ENCODE assay signal across 8 mouse cellular contexts in genomic region chr4:116708791-116709390, GRCm38 (mm10). TPM values are rescaled to one million over a fixed set of nuclear protein-coding genes. Genes with fewer than 3 reads are reported as not detected.
A peak's percentile ranks its signal among the peaks of the same experiment; 100 is the strongest.
DNase-seq lines count a peak whose midpoint lies in the region; ATAC-seq and TF ChIP-seq lines count a peak whose summit lies in the region.

No protein-coding gene starts in this region.

- TF ChIP-seq CTCF in layer of hippocampus, adult 2 months (conservative IDR thresholded peaks at IDR 0.05) = no peak

- H3K4me2 ChIP-seq in hindbrain, embryonic 12.5 days (replicated peaks) = peak overlapping the region; percentile 70

- H3K27me3 ChIP-seq in hindbrain, embryonic 12.5 days = no peaks in the 10 kb centered on the region

- peak overlapping the region; percentile 55 for H3K4me3 ChIP-seq in layer of hippocampus, adult 2 months
- peak overlapping the region; percentile 60 for H3K4me3 ChIP-seq in hindbrain, embryonic 12.5 days

- H3K27ac ChIP-seq in layer of hippocampus, adult 2 months = peak overlapping the region; percentile 36; the same call in 1 of the 2 replicates
- no peak overlapping the region for H3K27ac ChIP-seq in hindbrain, embryonic 12.5 days

- WGBS in hindbrain, embryonic 12.5 days = 4% methylated on average over 9 of the region's 9 CpGs

- peaks cover 15% of the 10 kb centered on the region for H3K4me1 ChIP-seq in hindbrain, embryonic 12.5 days

- H3K36me3 ChIP-seq in hindbrain, embryonic 12.5 days = peaks cover 3% of the 10 kb centered on the region; the same call in 1 of the 2 replicates

- no peaks in the 10 kb centered on the region for H3K9me3 ChIP-seq in hindbrain, embryonic 12.5 days (replicated peaks)

- H3K9ac ChIP-seq in hindbrain, embryonic 12.5 days = peak overlapping the region; percentile 65

- peak; percentile 49; the same call in 1 of the 2 replicates for ATAC-seq in hindbrain, embryonic 12.5 days (ENCODE audit: low FRiP score)
- peak; percentile 27 for ATAC-seq in megakaryocyte-erythroid progenitor cell, adult 5-6 weeks (replicated peaks; ENCODE audit: low FRiP score, low TSS enrichment, poor library complexity, severe bottlenecking)
- no peak; the same call in 1 of the 2 replicates for ATAC-seq in cerebellum, adult (ENCODE audit: insufficient number of reproducible peaks, low FRiP score, low TSS enrichment)

- DNase-seq in layer of hippocampus, adult 2 months (ENCODE audit: low spot score in 2 of 2) = no peak
- no peak for DNase-seq in layer of hippocampus, adult 18-20 months (ENCODE audit: low spot score in 2 of 2)
- peak; percentile 38 for DNase-seq in c-Kit-positive CD71-positive TER-119-negative erythroid progenitor cells, embryonic 14.5 days (ENCODE audit: low read depth)
- no peak for DNase-seq in layer of hippocampus, adult 11-12 months (ENCODE audit: low spot score)
- no peak for DNase-seq in gastrocnemius, adult 8-10 months (ENCODE audit: low spot score in 2 of 2)

RNA-seq across cellular contexts. Expression of gene Ccdc163, which starts 0.6 kb away (rescaled TPM):
- total RNA-seq in layer of hippocampus, adult 2 months (2021) = 1 to 10 TPM; 3.9 to 6.0 TPM
- 1 to 10 TPM; 4.6 to 7.8 TPM for total RNA-seq in layer of hippocampus, adult 18-20 months (2021)
- 22.4 and 23.6 TPM in 2 replicates for polyA plus RNA-seq in hindbrain, embryonic 12.5 days (2016; fragmentation: Nextera tagmentation; extraction: Ambion mirVana)
- total RNA-seq in megakaryocyte-erythroid progenitor cell, adult 5-6 weeks (2014; fragmentation: Nextera tagmentation) = 47.0 and 68.3 TPM in 2 replicates
- 10.8 and 16.3 TPM in 2 replicates for total RNA-seq in megakaryocyte-erythroid progenitor cell, adult 5-6 weeks (2017)
- total RNA-seq in gastrocnemius, adult 8-10 months (2022) = 1 to 10 TPM; 1.2 to 2.2 (median 1.7) TPM

RNA-seq across cellular contexts. Expression of gene Mmachc, which starts 0.7 kb away (rescaled TPM):
- 10 to 100 TPM; 16.4 to 20.8 TPM for total RNA-seq in layer of hippocampus, adult 2 months (2021)
- 10 to 100 TPM; 17.0 TPM for total RNA-seq in layer of hippocampus, adult 18-20 months (2021)
- 26.0 and 26.2 TPM in 2 replicates for polyA plus RNA-seq in hindbrain, embryonic 12.5 days (2016; fragmentation: Nextera tagmentation; extraction: Ambion mirVana)
- total RNA-seq in megakaryocyte-erythroid progenitor cell, adult 5-6 weeks (2014; fragmentation: Nextera tagmentation) = 26.8 and 30.1 TPM in 2 replicates
- 25.7 and 26.4 TPM in 2 replicates for total RNA-seq in megakaryocyte-erythroid progenitor cell, adult 5-6 weeks (2017)
- total RNA-seq in gastrocnemius, adult 8-10 months (2022) = 10 to 100 TPM; 30.4 to 34.6 (median 33.3) TPM

RNA-seq across cellular contexts. Expression of gene Tesk2, which starts 11.9 kb away (rescaled TPM):
- 1 to 10 TPM; 4.2 to 4.8 TPM for total RNA-seq in layer of hippocampus, adult 2 months (2021)
- total RNA-seq in layer of hippocampus, adult 18-20 months (2021) = 1 to 10 TPM; 3.7 TPM
- polyA plus RNA-seq in hindbrain, embryonic 12.5 days (2016; fragmentation: Nextera tagmentation; extraction: Ambion mirVana) = 6.9 and 7.4 TPM in 2 replicates
- total RNA-seq in megakaryocyte-erythroid progenitor cell, adult 5-6 weeks (2014; fragmentation: Nextera tagmentation) = 2.7 and 4.1 TPM in 2 replicates
- 2.1 and 2.6 TPM in 2 replicates for total RNA-seq in megakaryocyte-erythroid progenitor cell, adult 5-6 weeks (2017)
- 1 to 10 TPM; 1.6 to 1.9 (median 1.7) TPM for total RNA-seq in gastrocnemius, adult 8-10 months (2022)

RNA-seq across cellular contexts. Expression of gene Prdx1, which starts 23.5 kb away (rescaled TPM):
- 100 to 1,000 TPM; 143 to 151 TPM for total RNA-seq in layer of hippocampus, adult 2 months (2021)
- total RNA-seq in layer of hippocampus, adult 18-20 months (2021) = 100 to 1,000 TPM; 153 to 155 TPM
- 731 and 767 TPM in 2 replicates for polyA plus RNA-seq in hindbrain, embryonic 12.5 days (2016; fragmentation: Nextera tagmentation; extraction: Ambion mirVana)
- total RNA-seq in megakaryocyte-erythroid progenitor cell, adult 5-6 weeks (2014; fragmentation: Nextera tagmentation) = 158 and 208 TPM in 2 replicates
- total RNA-seq in megakaryocyte-erythroid progenitor cell, adult 5-6 weeks (2017) = 268 and 287 TPM in 2 replicates
- total RNA-seq in gastrocnemius, adult 8-10 months (2022) = 100 to 1,000 TPM; 247 to 330 (median 264) TPM

RNA-seq across cellular contexts. Expression of gene Akr1a1, which starts 57.4 kb away (rescaled TPM):
- 100 to 1,000 TPM; 376 to 387 TPM for total RNA-seq in layer of hippocampus, adult 2 months (2021)
- 100 to 1,000 TPM; 395 to 397 TPM for total RNA-seq in layer of hippocampus, adult 18-20 months (2021)
- polyA plus RNA-seq in hindbrain, embryonic 12.5 days (2016; fragmentation: Nextera tagmentation; extraction: Ambion mirVana) = 566 and 569 TPM in 2 replicates
- total RNA-seq in megakaryocyte-erythroid progenitor cell, adult 5-6 weeks (2014; fragmentation: Nextera tagmentation) = 163 and 243 TPM in 2 replicates
- 460 and 502 TPM in 2 replicates for total RNA-seq in megakaryocyte-erythroid progenitor cell, adult 5-6 weeks (2017)
- total RNA-seq in gastrocnemius, adult 8-10 months (2022) = 100 to 1,000 TPM; 187 to 206 (median 199) TPM
